Mouse (Mus musculus) layer of hippocampus, adult 2 months (tissue): ENCODE results near the gene Rxrg. TPM values are rescaled to one million over a fixed set of nuclear protein-coding genes. Genes with fewer than 3 reads are reported as not detected.

ENCODE experiments used
- DNase-seq, 2 experiments: peaks; one replicate each; pipeline ENCODE4 v3.0.0; 2022; ENCODE audit warnings: low spot score in 2 of 2
- H3K27ac ChIP-seq: fragments of 200-600 bp; 2 replicates; pipeline ENCODE4 v1.8.1; 2022
- H3K4me3 ChIP-seq: fragments of 200-600 bp; 2 replicates; pipeline ENCODE4 v1.8.1; 2022; ENCODE audit warnings: mild to moderate bottlenecking
- CTCF ChIP-seq: fragments of 200-600 bp; conservative IDR thresholded peaks from 2 replicates; pipeline ENCODE4 v1.8.1; 2022; ENCODE audit warnings: antibody characterized with exemption, mild to moderate bottlenecking, moderate library complexity
- total RNA-seq, 2 experiments: library from RNA; stranded (reverse); gene quantifications; 2 replicates each; pipeline ENCODE4 v1.2.3; 2021

The Rxrg gene
- total RNA-seq, 2 experiments from 2014 or later, result 5.5 to 6.8 TPM

GRCm38 (mm10) chr1:167617131-167617530 lies 18.9 kb downstream of the Rxrg start:
- no peak for DNase-seq
- Histone ChIP-seq H3K4me3 (no peak overlapping the region), H3K27ac (no peak overlapping the region)
- TF ChIP-seq CTCF, result no peak

GRCm38 (mm10) chr1:167617995-167618489 lies 19.9 kb downstream of the Rxrg start:
- Histone ChIP-seq H3K4me3 (peak overlapping the region; percentile 36), H3K27ac (no peak overlapping the region)
- TF ChIP-seq CTCF, result no peak
- peak; percentile 10 to 16 for DNase-seq

DNA sequence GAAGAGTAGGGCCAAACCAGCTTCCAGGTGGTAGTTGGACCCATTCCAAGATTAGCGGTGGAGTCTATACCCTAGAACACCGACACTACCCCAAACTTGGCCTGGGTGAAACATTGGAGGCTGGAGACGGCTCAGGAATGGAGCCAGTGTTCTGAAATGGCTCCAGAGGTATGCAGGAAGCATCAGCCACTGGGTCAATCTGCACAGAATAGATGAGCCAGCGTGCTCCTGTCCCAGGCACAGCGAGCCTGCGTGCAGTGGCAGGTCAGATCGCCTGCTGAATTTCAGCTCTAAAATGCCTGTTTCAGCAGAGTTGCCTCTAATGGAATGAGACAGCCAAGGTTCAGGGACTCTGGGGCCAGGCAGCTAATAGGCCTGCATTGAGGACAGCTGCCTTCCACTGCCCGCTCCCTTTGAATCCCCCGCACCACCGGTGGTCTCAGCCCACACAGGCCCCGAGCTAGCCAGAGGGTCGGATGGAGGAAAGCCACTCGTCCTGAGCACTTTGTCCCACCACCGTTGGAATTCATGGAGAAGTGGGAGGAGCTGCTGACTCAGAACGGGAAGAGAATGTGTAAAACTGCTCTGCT lies 22.1 kb downstream of the Rxrg start:
- DNase-seq, result no peak
- H3K27ac ChIP-seq, result no peak overlapping the region
- TF ChIP-seq CTCF, result no peak
- no peak overlapping the region for H3K4me3 ChIP-seq

DNA sequence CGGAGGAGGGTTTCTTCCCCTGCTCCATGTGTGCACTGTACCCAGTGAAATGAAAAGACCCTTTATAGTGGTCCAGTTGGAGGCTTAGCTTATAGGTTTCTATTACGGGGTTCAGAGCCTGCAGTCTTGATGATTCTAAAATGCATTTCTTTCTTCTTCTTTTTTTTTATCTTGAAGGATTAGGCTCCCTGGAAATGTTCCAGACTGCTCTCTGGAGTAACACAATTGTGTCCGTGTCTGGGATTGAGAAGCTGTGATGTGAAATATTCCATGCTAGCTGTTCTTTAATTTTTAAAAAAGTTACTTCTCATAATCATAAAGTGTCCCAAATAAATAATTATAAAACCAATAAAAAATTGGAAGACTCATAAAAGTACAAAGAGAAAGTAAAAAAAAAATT lies 26.9 kb downstream of the Rxrg start:
- TF ChIP-seq CTCF, result no peak
- DNase-seq, result no peak
- H3K4me3 ChIP-seq, result no peak overlapping the region
- no peak overlapping the region for H3K27ac ChIP-seq

- DNase-seq, result no peak
- no peak for TF ChIP-seq CTCF
- Histone ChIP-seq H3K27ac (no peak overlapping the region), H3K4me3 (no peak overlapping the region)
Measured at GRCm38 (mm10) chr1:167631765-167632164, 33.6 kb downstream of the Rxrg start.

GRCm38 (mm10) chr1:167635702-167636101 lies 37.5 kb downstream of the Rxrg start:
- Histone ChIP-seq H3K4me3 (no peak overlapping the region), H3K27ac (no peak overlapping the region)
- DNase-seq, result no peak
- TF ChIP-seq CTCF, result no peak

- H3K27ac ChIP-seq, result no peak overlapping the region
- TF ChIP-seq CTCF, result peak; percentile 99
Measured at GRCm38 (mm10) chr1:167636948-167637347, 38.8 kb downstream of the Rxrg start.

GRCm38 (mm10) chr1:167638053-167638452 lies 39.9 kb downstream of the Rxrg start:
- H3K4me3 ChIP-seq, result no peak overlapping the region
- peak; percentile 77 for TF ChIP-seq CTCF
- no peak overlapping the region for H3K27ac ChIP-seq
- DNase-seq, result peak in 1 of 2 experiments; percentile 57

More at GRCm38 (mm10) chr1:167636948-167637347, 38.8 kb downstream of the Rxrg start:
- H3K4me3 ChIP-seq, result no peak overlapping the region
- DNase-seq, result peak; percentile 65 to 78

DNA sequence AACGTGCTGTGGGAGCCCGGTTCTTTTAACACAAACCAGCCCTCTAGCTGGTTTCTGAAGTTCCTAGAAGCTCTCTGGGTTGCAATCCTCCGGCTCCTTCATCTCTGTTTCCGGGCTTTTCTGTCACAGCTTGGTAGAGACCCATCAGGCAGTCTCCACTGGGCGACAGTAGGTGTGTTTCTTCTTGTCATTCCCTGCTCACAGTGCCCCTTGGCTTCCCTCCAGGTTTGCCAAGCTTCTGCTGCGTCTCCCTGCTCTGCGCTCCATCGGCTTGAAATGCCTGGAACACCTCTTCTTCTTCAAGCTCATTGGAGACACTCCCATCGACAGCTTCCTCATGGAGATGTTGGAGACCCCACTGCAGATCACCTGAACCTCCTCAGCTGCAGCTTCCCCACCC lies 40.7 kb downstream of the Rxrg start:
- DNase-seq, result no peak
- no peak overlapping the region for H3K27ac ChIP-seq
- TF ChIP-seq CTCF, result no peak
- no peak overlapping the region for H3K4me3 ChIP-seq

DNA sequence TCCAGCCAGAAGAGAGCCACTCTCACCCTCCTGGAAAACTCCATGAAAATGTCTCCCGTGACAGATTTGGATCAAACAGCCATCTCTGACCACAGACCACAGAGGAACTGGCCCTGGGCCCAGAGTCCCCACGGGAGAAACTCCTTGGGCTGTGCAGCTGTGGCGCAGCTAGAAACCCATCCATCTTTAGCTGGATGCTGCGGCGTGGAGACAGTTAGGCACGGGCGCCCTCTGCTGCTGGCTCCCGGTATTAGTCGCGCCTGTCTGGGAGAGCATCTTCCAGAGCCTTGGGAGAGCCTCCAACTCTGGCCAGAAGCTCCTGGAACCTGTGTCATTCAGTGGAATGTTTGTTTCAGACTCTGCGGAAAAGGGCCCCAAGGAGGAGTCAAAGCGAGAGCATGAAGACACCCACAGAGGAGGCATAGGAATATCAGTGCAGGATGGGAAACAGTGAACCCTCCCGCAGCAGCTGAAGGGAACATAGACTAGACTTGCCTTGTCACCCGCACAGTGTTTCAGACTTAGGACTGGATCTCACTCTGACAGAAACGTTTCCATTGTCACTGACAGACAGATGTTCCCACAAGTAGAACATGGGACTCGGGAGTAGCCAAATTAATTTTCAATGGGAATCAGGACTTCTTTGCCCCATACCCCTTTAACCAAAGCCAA lies 46.8 kb downstream of the Rxrg start:
- Histone ChIP-seq H3K27ac (no peak overlapping the region), H3K4me3 (no peak overlapping the region)
- TF ChIP-seq CTCF, result peak; percentile 98
- DNase-seq, result peak; percentile 81 to 95

- no peak for DNase-seq
- no peak overlapping the region for H3K27ac ChIP-seq
- no peak for TF ChIP-seq CTCF
- no peak overlapping the region for H3K4me3 ChIP-seq
Measured at GRCm38 (mm10) chr1:167648670-167649069, 50.5 kb downstream of the Rxrg start.

DNA sequence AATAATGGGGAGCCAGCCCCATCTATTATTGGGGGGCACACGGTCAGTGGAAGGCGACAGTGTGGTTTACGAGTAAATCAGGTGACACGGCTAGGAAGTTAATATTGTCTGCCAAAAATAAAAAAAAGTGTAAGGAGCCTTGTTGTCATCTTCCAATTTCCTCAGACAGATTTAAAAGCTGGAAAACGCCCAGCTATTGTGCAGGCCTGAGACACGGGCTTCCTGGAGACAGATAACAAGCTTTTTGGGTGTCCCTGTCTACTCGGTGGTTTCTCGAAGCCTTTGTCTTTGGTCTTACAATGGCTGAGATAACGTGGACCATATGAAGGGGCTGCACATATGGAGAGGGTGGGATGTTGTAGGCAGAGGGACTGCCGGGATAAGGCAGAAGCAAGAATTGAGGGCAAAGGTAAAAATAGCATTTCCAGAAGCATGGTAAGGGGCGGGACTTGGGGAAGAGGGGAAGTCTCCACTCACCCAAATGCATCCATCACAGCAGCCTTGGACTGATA lies 51.0 kb downstream of the Rxrg start:
- H3K27ac ChIP-seq, result no peak overlapping the region
- TF ChIP-seq CTCF, result no peak
- no peak overlapping the region for H3K4me3 ChIP-seq
- DNase-seq, result no peak

DNA sequence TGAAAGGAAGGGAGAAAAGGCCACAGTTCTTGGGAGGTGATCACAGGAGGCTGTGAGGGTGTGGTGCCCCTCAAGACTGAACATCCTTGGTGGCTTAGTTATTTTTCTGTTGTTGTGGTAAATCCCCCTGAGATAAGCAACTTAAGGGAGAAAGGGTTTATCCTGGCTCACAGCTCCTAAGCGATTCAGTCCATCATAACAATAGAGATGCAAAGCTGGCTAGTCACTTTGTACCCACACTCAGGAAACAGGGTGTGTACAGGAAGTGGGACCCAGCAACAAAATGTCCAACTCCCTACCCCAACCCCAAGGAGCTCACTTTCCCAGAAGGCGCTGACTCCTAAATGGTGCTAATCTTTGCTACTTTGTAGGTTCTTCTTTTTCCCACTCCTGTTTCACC lies 54.2 kb downstream of the Rxrg start:
- no peak overlapping the region for H3K27ac ChIP-seq
- DNase-seq, result no peak
- no peak for TF ChIP-seq CTCF
- H3K4me3 ChIP-seq, result no peak overlapping the region

GRCm38 (mm10) chr1:167659065-167659464 lies 60.9 kb downstream of the Rxrg start:
- H3K4me3 ChIP-seq, result no peak overlapping the region
- no peak for DNase-seq
- H3K27ac ChIP-seq, result no peak overlapping the region
- no peak for TF ChIP-seq CTCF
